Mouse (Mus musculus) midbrain, embryonic 14.5 days (tissue): ENCODE data around the gene Oca2. TPM values are rescaled to one million over a fixed set of nuclear protein-coding genes. Genes with fewer than 3 reads are reported as not detected.

ENCODE experiments used
- ATAC-seq: fragments of 200-750 bp; cut with Nextera tagmentation; 2 replicates; pipeline ENCODE4 v1.8.0; 2017; ENCODE audit warnings: moderate number of reproducible peaks, moderate library complexity; ENCODE audit not compliant: low FRiP score, low TSS enrichment
- DNase-seq: peaks from one replicate; pipeline ENCODE4 v3.0.0-alpha.2; 2015
- H3K27ac ChIP-seq: fragments of 300-500 bp; sonication (generic); replicated peaks from 2 replicates; pipeline ENCODE4 v1.5.1; 2014; ENCODE audit warnings: mild to moderate bottlenecking, low read depth, low read length, moderate library complexity
- H3K27me3 ChIP-seq: fragments of 300-500 bp; sonication (generic); 2 replicates; pipeline ENCODE4 v1.6.1; 2014; ENCODE audit warnings: low read length, control low read depth, mixed read lengths; ENCODE audit not compliant: control insufficient read depth, insufficient read depth
- H3K36me3 ChIP-seq: fragments of 300-500 bp; sonication (generic); 2 replicates; pipeline ENCODE4 v1.6.1; 2014; ENCODE audit warnings: low read length, control low read depth; ENCODE audit not compliant: control insufficient read depth, insufficient read depth
- H3K4me1 ChIP-seq: fragments of 300-500 bp; sonication (generic); 2 replicates; pipeline ENCODE4 v1.6.1; 2014; ENCODE audit warnings: mild to moderate bottlenecking, antibody characterized with exemption, low read length, control low read depth; ENCODE audit not compliant: control insufficient read depth, insufficient read depth
- H3K4me2 ChIP-seq: fragments of 300-500 bp; sonication (generic); 2 replicates; pipeline ENCODE4 v1.6.1; 2014; ENCODE audit warnings: mild to moderate bottlenecking, low read length, moderate library complexity
- H3K4me3 ChIP-seq: fragments of 300-500 bp; sonication (generic); replicated peaks from 2 replicates; pipeline ENCODE4 v1.5.1; 2014; ENCODE audit warnings: low read depth, low read length
- H3K9ac ChIP-seq: fragments of 300-500 bp; sonication (generic); replicated peaks from 2 replicates; pipeline ENCODE4 v1.6.1; 2014; ENCODE audit warnings: mild to moderate bottlenecking, low read length, moderate library complexity
- H3K9me3 ChIP-seq: fragments of 300-500 bp; sonication (generic); 2 replicates; pipeline ENCODE4 v1.6.1; 2016; ENCODE audit warnings: low read length, control low read depth, mixed read lengths; ENCODE audit not compliant: control insufficient read depth
- WGBS: fragments of 180-500 bp; shearing (Covaris S2); extraction: QIAGEN DNeasy Blood & Tissue Kit; methylation state at CpG from one replicate; pipeline ENCODE4 v1.1.7; 2014; 5-methylcytosine and 5-hydroxymethylcytosine counted together
- polyA plus RNA-seq: library from polyadenylated mRNA; unstranded; fragments of >200 nt; fragmentation: Nextera tagmentation; extraction: Ambion mirVana; gene quantifications from 2 replicates; pipeline ENCODE4 v1.2.1, GENCODE M21; 2014

Oca2 gene
- polyA plus RNA-seq, 1 experiment from 2014 or later, result 0.13 TPM

GRCm38 (mm10) chr7:56421946-56422345 is 182.4 kb downstream of the Oca2 start:
- Histone ChIP-seq H3K36me3 (no peaks in the 10 kb centered on the region), H3K9me3 (no peaks in the 10 kb centered on the region), H3K9ac (no peak overlapping the region), H3K27me3 (no peaks in the 10 kb centered on the region), H3K27ac (no peak overlapping the region), H3K4me2 (no peak overlapping the region), H3K4me1 (0 out of 2 replicates have a peak, but pooled peaks cover 5% of the 10 kb centered on the region), H3K4me3 (no peak overlapping the region)
- DNase-seq (no peak), ATAC-seq (no peak)
- 86% methylated on average over 2 of the region's 2 CpGs for WGBS

GRCm38 (mm10) chr7:56423548-56423947 is 184.0 kb downstream of the Oca2 start:
- no peak overlapping the region for H3K4me3 ChIP-seq
- H3K4me1 ChIP-seq, result 0 out of 2 replicates have a peak, but pooled peaks cover 1% of the 10 kb centered on the region
- no peaks in the 10 kb centered on the region for H3K36me3 ChIP-seq
- WGBS, result 78% methylated on average over 2 of the region's 2 CpGs
- H3K9ac ChIP-seq, result no peak overlapping the region
- no peak overlapping the region for H3K4me2 ChIP-seq
- ATAC-seq (no peak), DNase-seq (no peak)
- H3K27ac ChIP-seq, result no peak overlapping the region
- no peaks in the 10 kb centered on the region for H3K9me3 ChIP-seq
- no peaks in the 10 kb centered on the region for H3K27me3 ChIP-seq

GRCm38 (mm10) chr7:56460814-56461520 is 221.4 kb downstream of the Oca2 start:
- Histone ChIP-seq H3K27me3 (no peaks in the 10 kb centered on the region), H3K36me3 (no peaks in the 10 kb centered on the region), H3K9ac (no peak overlapping the region), H3K4me3 (no peak overlapping the region), H3K4me1 (no peaks in the 10 kb centered on the region), H3K9me3 (no peaks in the 10 kb centered on the region), H3K4me2 (no peak overlapping the region), H3K27ac (no peak overlapping the region)
- peak; percentile 37; the same call in 1 of the 2 replicates for ATAC-seq
- WGBS, result 80% methylated on average over 4 of the region's 4 CpGs
- DNase-seq, result peak; percentile 12

- ATAC-seq, result no peak
These were observed 258.7 kb downstream of the Oca2 start for GRCm38 (mm10) chr7:56498242-56498641.

GRCm38 (mm10) chr7:56499319-56499718 is 259.8 kb downstream of the Oca2 start:
- no peaks in the 10 kb centered on the region for H3K36me3 ChIP-seq
- H3K4me1 ChIP-seq, result no peaks in the 10 kb centered on the region
- DNase-seq, result no peak
- no peak overlapping the region for H3K4me3 ChIP-seq
- no peaks in the 10 kb centered on the region for H3K27me3 ChIP-seq
- no peak overlapping the region for H3K27ac ChIP-seq
- 73% methylated on average over 2 of the region's 2 CpGs for WGBS
- no peaks in the 10 kb centered on the region for H3K9me3 ChIP-seq
- no peak for ATAC-seq
- H3K4me2 ChIP-seq, result no peak overlapping the region
- H3K9ac ChIP-seq, result no peak overlapping the region

More at GRCm38 (mm10) chr7:56498242-56498641, 258.7 kb downstream of the Oca2 start:
- Histone ChIP-seq H3K4me1 (no peaks in the 10 kb centered on the region), H3K27me3 (no peaks in the 10 kb centered on the region), H3K27ac (no peak overlapping the region), H3K9me3 (no peaks in the 10 kb centered on the region), H3K4me2 (no peak overlapping the region), H3K36me3 (no peaks in the 10 kb centered on the region), H3K9ac (no peak overlapping the region), H3K4me3 (no peak overlapping the region)
- WGBS, result 72% methylated on average over 2 of the region's 2 CpGs
- no peak for DNase-seq

- Histone ChIP-seq H3K9ac (no peak overlapping the region), H3K4me1 (no peaks in the 10 kb centered on the region), H3K36me3 (no peaks in the 10 kb centered on the region), H3K27me3 (no peaks in the 10 kb centered on the region), H3K4me2 (no peak overlapping the region), H3K27ac (no peak overlapping the region), H3K4me3 (no peak overlapping the region), H3K9me3 (no peaks in the 10 kb centered on the region)
- DNase-seq (no peak), ATAC-seq (0 out of 2 replicates have a peak, but pooled peaks have one; percentile 40)
- 54% methylated on average over 1 of the region's 1 CpGs for WGBS
These were observed 260.2 kb downstream of the Oca2 start for GRCm38 (mm10) chr7:56499767-56500166.

GRCm38 (mm10) chr7:56500438-56500837 is 260.9 kb downstream of the Oca2 start:
- Histone ChIP-seq H3K36me3 (no peaks in the 10 kb centered on the region), H3K27ac (no peak overlapping the region), H3K9me3 (no peaks in the 10 kb centered on the region), H3K4me1 (no peaks in the 10 kb centered on the region), H3K27me3 (no peaks in the 10 kb centered on the region), H3K4me3 (no peak overlapping the region), H3K4me2 (no peak overlapping the region), H3K9ac (no peak overlapping the region)
- DNase-seq, result peak; percentile 4
- 92% methylated on average over 1 of the region's 1 CpGs for WGBS
- ATAC-seq, result no peak

GRCm38 (mm10) chr7:56518581-56518980 is 279.0 kb downstream of the Oca2 start:
- no peaks in the 10 kb centered on the region for H3K36me3 ChIP-seq
- 11% methylated on average over 1 of the region's 1 CpGs for WGBS
- H3K9me3 ChIP-seq, result no peaks in the 10 kb centered on the region
- no peaks in the 10 kb centered on the region for H3K27me3 ChIP-seq
- H3K9ac ChIP-seq, result no peak overlapping the region
- ATAC-seq (no peak), DNase-seq (no peak)
- H3K4me3 ChIP-seq, result no peak overlapping the region
- H3K4me1 ChIP-seq, result no peaks in the 10 kb centered on the region
- H3K4me2 ChIP-seq, result no peak overlapping the region
- H3K27ac ChIP-seq, result no peak overlapping the region

- ATAC-seq, result no peak
- H3K4me1 ChIP-seq, result no peaks in the 10 kb centered on the region
- peak; percentile 17 for DNase-seq
- no peak overlapping the region for H3K9ac ChIP-seq
- H3K9me3 ChIP-seq, result no peaks in the 10 kb centered on the region
- H3K4me3 ChIP-seq, result no peak overlapping the region
- H3K27me3 ChIP-seq, result no peaks in the 10 kb centered on the region
- H3K27ac ChIP-seq, result no peak overlapping the region
- 15% methylated on average over 5 of the region's 5 CpGs for WGBS
- H3K36me3 ChIP-seq, result no peaks in the 10 kb centered on the region
- H3K4me2 ChIP-seq, result no peak overlapping the region
These were observed 280.2 kb downstream of the Oca2 start for GRCm38 (mm10) chr7:56519741-56520140.
